Mouse (Mus musculus) adipocyte (in vitro differentiated cells): Measurements from ENCODE around the gene Cdkal1.

Experiments
- DNase-seq: peaks from one replicate; pipeline ENCODE4 v3.0.0-alpha.2; 2016; ENCODE audit warnings: low spot score

Cdkal1 gene

DNA sequence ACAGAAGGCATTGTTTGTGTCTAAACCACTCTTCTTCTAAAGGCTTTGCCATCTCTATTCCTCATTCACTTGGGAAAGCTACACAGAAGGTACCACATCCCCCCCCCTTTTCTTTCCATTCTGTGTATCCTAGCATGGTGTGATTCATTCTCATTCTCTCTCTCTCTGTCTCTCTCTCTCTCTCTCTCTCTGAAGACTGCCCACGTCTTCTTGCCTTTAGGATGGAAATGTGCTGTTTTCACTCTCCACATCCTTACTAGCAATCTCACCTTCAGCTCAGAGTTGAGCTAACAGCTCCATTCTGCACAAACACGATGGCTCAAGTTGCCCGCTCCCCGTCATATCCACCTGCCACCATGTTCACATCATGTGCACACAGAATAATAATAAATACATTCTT is 675.6 kb downstream of the Cdkal1 start:
- no peak for DNase-seq

DNA sequence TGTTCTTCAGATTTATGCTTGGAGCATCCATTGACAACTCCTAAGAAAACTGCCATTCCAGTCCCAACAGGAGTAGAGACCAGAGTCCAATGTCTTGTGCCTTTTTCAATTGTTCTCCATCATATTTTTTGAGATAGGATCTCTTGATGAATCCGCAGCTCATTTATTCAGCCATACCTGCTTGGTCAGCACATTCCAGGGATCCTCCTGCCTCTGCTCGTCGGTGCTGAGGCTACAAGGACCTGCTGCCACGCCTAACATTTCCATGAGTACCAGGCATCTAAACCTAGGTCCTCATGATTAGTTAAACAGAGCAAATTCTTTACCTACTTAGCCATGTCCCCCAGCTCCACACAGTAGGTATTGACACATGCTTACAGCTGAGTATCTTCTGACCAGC is 676.2 kb downstream of the Cdkal1 start:
- DNase-seq: no peak

DNA sequence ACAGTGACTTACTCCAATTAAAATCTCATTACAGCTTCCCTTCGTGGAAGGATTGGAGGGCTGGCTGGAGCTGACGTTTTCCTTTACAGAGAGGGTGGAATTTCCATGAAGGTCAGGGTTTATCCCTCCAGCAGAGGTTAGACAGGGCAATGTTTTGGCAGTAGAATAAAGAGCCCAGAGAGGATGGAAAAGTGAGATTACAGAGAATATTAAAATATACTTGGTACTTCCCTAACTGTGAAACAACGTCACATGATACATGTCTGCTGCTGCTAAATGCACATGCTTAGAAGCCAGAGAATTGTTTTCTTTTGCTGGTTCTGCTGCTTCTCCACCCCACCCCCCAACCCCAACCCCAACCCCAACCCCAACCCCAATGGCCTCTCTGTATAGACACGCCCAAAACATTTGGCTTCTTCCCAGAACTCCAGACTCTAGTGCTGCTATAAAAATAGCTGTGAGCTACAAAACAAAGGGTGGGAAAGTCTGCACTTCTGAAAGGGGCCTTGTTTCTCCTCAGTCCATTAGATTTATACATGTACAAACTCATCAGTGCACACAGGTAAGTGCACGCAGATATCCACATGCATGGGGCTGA is 677.5 kb downstream of the Cdkal1 start:
- DNase-seq: peak; percentile 7

DNA sequence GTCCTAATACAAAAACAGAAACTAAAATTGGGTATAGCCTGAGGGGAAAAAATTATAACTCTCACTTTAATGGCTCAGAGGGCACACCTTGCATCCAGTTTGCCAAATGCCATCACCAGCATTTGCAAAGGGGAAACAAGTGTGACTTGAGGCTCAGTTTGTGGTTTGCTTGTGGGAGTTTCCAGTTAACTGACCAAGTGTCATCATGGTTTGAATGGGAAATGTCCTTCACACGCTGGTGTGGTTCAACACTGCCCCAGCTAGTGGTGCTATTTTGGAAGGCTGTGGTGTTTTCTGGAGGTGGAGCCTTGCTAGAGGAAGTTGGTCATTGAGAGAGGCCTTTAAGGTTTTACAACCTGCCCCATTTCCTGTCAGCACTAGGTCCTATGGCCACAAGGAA is 686.1 kb downstream of the Cdkal1 start:
- no peak for DNase-seq

DNA sequence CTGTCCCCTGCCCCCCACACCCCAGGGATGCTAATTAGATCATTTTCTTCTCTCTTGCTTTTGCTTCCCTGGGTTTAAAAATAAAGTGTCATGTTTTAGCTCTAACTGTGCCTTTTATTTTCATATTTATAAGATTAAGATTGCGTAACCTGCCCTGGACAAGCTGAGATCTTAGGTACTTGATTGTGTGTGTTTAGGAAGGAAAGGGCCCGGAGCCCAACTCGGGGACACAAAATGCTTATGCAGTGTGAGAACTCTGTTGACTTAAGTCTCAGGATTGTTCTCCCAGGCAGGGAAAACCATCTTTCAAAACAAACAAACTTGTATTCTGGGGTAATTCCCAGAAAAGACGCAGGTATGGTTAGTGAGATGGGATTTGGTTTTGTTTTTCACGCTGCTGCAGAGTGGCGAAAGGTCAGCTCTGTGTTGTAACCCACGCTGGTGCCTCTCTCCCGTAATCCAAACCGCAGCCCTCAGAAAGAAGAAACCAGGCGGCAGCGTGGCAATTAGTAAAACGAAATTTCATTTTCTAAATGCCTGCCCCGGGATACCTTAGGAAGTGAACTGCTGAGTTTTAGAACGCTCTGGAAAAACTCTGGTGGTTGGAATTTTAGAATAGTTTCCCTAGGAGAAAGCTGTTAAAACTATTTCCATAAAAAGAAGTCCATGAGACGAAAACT is 690.5 kb downstream of the Cdkal1 start:
- DNase-seq: no peak

DNA sequence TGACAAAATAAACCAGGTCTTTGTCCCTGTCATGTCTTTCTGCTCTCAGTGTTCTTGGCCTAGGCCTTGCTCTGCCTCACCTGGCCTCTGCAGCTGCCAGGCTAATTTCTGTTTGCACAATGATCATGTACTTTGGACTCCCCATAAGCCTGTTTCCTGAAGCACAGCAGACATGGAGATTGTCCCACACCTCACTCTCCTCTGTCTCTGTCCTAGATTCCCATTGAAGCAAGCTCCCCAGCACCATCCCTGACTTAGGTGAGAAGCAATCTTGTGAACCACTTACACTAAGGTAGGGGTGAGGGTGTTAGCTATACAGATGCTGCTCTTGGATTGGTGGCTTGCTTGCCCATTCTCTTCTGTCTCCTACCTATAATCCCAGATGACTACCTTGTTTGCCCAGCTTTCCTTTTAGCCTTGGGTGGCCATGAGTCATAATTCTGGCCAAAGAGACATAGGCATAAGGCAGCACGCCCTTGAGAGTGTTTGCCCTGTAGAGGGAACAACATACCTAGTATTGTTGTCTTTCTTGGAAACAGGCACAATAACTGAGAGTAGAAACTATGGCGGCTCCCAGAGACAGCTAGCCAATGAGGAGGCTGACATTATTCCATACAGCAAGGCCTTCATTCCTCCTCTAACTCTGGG is 692.5 kb downstream of the Cdkal1 start:
- DNase-seq: no peak

DNA sequence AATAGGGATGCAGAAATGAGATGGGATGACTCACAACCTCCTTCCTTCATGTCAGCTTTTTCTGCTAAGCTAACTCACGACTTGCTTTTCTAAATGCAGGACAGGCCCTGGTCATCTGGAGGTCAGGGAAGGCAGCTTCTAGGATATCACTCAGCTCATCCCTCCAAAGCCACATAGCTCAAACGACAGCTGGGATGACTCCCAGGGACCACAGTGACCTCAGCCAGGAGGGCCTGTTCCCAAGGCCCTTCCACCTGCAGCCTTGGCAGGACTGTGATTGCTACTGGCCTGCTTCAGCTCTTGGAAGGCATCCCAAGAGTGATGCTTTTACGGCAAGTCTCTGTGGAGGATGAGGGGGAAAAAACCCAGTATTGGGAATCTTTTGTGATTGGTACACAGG is 693.0 kb downstream of the Cdkal1 start:
- DNase-seq: no peak

DNA sequence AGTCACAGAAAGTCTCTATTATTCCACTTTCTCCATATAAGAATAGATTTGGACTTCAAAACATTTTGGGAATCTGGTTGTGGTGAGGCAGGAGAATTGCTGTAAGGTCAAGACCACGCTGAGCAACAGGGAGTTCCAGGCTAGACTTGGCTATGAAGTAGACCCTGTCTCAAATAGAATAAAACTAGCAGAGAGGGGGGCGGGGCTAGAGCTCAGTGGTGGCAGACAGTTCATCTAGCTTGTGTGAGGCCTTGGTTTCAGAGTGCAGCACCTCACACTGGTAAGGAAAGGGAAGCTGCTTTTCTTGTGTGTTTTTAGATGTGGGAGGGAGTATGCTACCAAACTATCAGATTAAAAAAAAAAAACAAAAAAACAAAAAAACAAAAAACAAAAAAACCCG is 694.0 kb downstream of the Cdkal1 start:
- DNase-seq: no peak

DNA sequence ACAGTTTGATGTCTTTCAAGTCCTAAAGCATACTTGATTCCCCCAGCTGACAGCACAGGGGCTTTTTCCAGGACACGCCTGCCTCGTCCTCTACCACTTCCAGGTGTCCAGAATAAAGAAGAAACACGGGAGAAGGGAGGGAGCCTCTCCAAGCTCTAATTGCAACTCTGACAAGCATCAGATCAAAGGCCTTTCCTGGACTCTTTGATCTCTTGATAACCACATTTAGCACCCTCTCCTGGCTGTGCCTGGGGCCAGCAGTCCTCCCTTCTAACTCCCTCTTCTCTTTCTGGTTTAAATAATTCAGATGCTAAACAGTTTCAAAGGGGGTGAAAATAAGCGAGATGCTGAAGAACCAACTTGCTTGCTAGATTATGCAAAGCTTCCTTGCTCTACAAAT is 698.8 kb downstream of the Cdkal1 start:
- DNase-seq: no peak

DNA sequence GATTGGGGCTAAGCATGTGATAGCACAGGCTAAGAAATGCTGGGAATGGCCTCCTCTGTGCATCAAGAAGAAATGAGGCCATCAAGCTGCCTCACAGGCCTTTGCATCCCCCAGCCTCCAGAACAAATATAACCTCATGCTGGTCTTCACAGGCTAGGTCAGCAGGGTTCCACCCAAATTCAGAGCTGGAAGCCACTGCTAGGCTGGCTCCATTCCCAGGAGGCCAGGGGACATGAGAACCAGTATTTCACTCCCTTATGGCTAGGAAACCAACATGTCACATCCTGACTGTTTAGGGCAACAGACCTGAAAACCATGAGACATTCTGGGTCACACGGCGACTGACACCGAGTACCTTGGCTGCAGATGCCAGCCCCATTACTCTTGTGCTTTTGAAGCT is 700.2 kb downstream of the Cdkal1 start:
- peak; percentile 79 for DNase-seq

DNA sequence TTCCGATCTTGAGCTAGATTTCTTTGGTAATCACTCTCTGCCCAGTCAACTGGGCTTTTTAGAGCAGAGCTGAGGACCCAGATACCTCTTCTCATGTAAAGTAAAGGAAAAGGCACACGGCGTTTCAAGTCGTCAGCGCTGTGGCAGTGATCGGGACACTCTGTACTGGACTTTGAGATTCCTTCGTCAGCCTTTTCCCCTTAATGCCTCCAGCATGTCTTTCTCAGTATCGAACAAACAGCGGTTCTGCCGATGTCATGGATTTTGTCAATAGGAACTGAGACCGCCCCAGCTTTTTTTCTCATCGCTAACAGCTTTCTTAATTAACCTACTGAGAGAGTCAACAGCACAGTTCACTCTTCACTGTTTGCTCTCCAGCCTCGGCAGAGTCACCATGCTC is 705.4 kb downstream of the Cdkal1 start:
- no peak for DNase-seq

DNA sequence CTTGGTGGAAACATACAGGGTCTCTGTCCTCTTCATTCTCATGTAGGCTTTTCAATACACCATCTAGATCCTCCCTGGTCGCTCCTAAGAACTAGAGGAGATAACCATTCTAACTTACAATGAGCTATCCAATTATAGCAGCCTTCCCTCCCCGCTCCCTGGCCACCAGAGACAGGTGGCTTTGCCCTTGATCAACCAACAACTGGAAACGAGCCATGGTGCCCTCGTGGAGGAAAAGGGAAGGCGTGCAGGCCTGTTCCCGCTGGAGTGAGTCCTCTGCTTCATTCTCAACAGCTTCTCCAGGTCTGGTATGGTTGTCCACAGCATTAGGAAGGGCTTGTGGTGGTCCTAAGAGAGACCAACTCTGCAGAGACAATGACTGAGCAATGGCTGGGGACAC is 706.1 kb downstream of the Cdkal1 start:
- no peak for DNase-seq

DNA sequence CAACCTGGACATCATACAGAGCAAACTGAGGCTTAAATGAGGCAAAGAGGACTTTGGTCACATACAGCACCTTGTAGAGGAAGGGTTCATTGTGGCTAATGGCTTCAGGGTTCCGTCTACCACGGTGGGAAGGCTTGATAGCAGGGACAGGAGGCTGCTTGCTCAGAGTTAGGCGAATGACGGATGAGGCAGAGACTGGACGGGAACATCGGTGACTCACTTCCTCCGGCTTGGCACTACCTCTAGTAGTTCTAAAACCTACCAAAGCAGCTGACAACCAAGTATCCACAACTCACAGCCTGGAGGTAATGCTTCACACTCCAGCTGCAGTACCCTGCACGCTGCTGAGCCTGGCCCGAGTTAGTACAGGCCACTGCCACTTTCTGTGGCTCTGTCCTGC is 706.9 kb downstream of the Cdkal1 start:
- no peak for DNase-seq
